Mouse (Mus musculus): ENCODE measurements around the gene Olfr155. TPM values are rescaled to one million over a fixed set of nuclear protein-coding genes. Genes with fewer than 3 reads are reported as not detected.
A peak's percentile ranks its signal among the peaks of the same experiment; 100 is the strongest.

Olfr155 gene
- total RNA-seq (2021): not detected
- long read RNA-seq, experiment 1: 0 reads
- long read RNA-seq, experiment 2: 0 reads

- no peak for DNase-seq (ENCODE audit: low spot score in 2 of 2)
Measured at GRCm38 (mm10) chr4:43851265-43851664, at the start of gene Olfr155. Olfr155 (plus strand) TSS chr4:43851565.

DNA sequence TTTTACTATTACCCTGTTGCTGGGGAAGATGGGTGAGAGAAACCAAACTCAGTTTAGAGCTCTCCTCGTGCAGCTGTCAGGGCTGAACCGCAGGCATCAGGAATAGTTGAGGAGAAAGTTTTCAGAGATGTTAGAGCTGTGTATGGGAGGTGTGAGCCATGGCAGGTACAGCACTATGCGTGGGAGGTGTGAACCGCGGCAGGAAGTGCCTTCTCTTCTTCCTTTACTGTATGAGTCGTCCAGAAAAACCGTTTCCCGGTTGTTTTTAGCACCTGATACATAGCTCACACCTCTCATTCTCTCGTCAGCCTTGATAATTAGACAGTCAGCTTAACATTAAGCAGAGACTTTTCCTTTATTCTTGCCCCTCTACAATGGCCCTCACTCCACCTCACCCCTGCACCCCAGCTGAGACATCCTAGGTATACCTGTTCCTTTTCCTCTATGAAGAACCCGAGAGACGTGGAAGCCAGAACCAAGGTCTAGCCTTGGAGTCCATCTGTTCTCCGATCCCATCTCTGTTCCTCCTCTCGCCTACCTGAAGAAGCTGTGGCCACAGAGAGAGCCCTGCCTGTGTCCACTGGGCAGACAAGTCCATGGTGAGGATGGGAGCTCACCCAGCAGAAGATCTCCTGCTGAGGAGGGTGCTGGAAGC is 28.3 kb upstream of the Olfr155 start:
- no peak for DNase-seq (ENCODE audit: low spot score in 2 of 2)

DNA sequence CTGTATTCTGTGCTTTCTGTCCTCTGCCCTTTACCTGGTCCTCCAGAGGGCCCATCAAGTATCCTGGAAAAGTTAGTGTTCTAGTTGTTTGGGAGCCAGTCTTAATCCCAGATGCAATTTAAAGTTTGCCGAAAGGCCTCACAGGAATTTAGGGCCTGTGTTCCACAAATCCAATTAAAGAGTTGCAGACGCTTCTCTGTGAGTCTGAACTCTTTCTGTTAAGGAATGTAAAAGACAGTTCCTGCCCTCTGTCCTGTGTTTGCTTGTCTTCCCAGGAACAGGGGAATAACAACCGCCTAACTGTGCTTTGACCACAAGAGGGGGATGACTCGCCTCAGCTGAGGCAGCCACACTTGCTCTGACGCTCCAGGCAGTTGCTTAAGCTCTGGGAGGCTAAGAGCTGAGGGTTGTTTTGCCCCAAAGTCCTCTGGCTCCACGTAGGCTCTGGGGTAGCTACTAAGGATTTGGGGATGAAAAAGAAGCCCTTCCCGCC is 27.5 kb upstream of the Olfr155 start, which contains the start of gene Olfr156:
TSS of gene Olfr156 (minus strand) at position 51 of the 493 bp plus-strand sequence.
- DNase-seq (ENCODE audit: low spot score in 2 of 2): no peak

- DNase-seq (ENCODE audit: low spot score in 2 of 2): no peak
Measured at GRCm38 (mm10) chr4:43828806-43829205, 22.6 kb upstream of the Olfr155 start.

- no peak for DNase-seq (ENCODE audit: low spot score in 2 of 2)
Measured at GRCm38 (mm10) chr4:43832031-43832430, 19.3 kb upstream of the Olfr155 start.

- no peak for DNase-seq (ENCODE audit: low spot score in 2 of 2)
Measured at GRCm38 (mm10) chr4:43833752-43834151, 17.6 kb upstream of the Olfr155 start.

DNA sequence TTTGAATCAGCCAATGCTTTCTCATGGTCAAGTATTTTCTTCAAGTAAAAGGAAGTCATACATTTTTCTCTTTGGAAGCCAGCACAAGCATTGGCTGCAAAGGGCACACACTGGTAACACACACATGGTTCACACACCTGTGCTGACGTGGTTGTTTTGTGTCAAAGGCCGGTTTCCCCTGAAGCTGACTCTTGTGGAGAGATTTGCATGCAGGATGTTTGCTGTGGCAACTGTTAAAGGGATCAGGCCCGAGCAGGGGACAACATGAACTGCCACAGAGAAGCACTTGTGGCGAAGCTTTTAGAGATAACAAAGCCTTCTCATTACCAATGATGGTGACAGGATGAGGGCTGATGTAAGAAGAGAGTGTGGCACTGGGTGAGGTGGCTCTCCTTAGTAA is 16.6 kb upstream of the Olfr155 start:
- no peak for DNase-seq (ENCODE audit: low spot score in 2 of 2)

- DNase-seq (ENCODE audit: low spot score in 2 of 2): no peak
Measured at GRCm38 (mm10) chr4:43838326-43838725, 13.0 kb upstream of the Olfr155 start.

- no peak for DNase-seq (ENCODE audit: low spot score in 2 of 2)
Measured at GRCm38 (mm10) chr4:43840101-43840500, 11.3 kb upstream of the Olfr155 start, which contains the start of gene Olfr157. Olfr157 (minus strand) TSS chr4:43840201.

- DNase-seq (ENCODE audit: low spot score in 2 of 2): no peak
Measured at GRCm38 (mm10) chr4:43854101-43854500, 2.7 kb downstream of the Olfr155 start.

- DNase-seq (ENCODE audit: low spot score in 2 of 2): no peak
Measured at GRCm38 (mm10) chr4:43859886-43860285, 8.5 kb downstream of the Olfr155 start.

DNA sequence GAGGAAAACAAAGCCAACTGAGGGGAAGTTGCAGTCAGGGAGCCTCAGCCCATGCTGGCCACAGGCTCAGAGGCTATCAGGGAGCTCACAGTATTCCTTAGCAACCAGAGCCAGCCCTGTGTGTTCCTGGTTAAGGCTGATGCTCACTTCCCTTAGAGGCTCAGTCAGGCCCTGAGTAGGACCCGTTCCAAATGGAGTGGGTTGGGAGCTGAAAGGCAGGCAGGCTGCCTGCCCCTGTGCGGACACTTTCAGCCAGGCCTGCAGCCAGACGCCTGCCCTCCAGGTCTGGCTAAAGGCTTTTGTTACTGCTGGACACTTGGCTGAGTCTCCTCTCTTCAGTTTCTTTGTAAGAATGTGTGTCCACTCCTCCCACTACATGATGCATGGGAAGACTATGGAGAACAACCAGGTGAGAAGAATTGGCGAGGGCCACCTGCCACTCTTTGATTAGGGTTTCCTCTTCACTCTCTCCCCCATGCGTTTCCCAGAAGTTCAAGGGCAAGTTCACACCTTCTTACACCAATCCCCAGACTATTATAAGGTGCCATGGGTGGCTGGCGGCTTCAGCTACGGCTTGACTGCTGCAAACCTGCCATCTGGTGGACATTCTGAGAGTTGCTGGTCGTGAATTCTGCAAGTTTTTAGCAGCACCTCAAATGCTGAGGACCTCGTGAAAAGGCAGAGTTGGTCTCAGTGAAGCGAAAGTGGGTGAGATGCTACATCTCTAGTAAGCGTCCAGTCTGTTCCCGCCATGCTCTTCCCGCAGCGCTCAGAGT is 9.6 kb downstream of the Olfr155 start:
- peak; percentile 53 to 66 for DNase-seq (ENCODE audit: low spot score in 2 of 2)

- DNase-seq (ENCODE audit: low spot score in 2 of 2): no peak
Measured at GRCm38 (mm10) chr4:43863298-43863697, 11.9 kb downstream of the Olfr155 start.

- no peak for DNase-seq (ENCODE audit: low spot score in 2 of 2)
Measured at GRCm38 (mm10) chr4:43869821-43870220, 18.5 kb downstream of the Olfr155 start.

GRCm38 (mm10) chr4:43874501-43874900 is 23.1 kb downstream of the Olfr155 start:
- no peak for DNase-seq (ENCODE audit: low spot score in 2 of 2)

GRCm38 (mm10) chr4:43875160-43875918 is 24.0 kb downstream of the Olfr155 start, which contains the start of gene Reck:
Reck (plus strand) TSS chr4:43875530.
- DNase-seq (ENCODE audit: low spot score in 2 of 2): peak; percentile 81 to 86

DNA sequence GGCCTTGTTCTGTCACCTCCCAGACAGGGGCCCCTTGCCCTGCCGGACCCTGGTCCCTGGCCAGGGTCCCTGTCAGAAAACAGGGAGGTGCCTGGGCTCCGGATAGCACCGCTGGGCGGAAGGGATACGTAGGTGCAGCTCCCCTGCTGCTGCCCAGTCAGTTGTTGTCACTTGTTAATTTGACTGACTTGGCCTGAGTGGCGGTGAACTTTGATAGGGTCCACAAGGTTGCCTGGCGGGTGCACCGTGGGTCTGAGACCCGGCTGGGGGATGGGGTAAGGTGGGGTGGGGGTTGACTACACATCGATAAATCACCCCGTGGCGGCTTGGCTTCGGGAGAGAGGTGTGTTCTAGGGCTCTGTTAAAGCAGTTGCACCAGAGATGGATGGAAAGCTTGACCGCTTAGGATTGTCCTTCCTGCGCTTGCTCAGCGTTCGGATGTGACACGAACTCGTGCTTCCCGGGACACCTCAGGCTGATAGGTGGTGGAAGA is 24.6 kb downstream of the Olfr155 start:
- peak; percentile 11 to 25 for DNase-seq (ENCODE audit: low spot score in 2 of 2)

GRCm38 (mm10) chr4:43877230-43877629 is 25.9 kb downstream of the Olfr155 start:
- DNase-seq (ENCODE audit: low spot score in 2 of 2): no peak

GRCm38 (mm10) chr4:43878121-43878776 is 26.9 kb downstream of the Olfr155 start:
- no peak for DNase-seq (ENCODE audit: low spot score in 2 of 2)

GRCm38 (mm10) chr4:43879566-43879965 is 28.2 kb downstream of the Olfr155 start:
- DNase-seq (ENCODE audit: low spot score in 2 of 2): no peak

DNA sequence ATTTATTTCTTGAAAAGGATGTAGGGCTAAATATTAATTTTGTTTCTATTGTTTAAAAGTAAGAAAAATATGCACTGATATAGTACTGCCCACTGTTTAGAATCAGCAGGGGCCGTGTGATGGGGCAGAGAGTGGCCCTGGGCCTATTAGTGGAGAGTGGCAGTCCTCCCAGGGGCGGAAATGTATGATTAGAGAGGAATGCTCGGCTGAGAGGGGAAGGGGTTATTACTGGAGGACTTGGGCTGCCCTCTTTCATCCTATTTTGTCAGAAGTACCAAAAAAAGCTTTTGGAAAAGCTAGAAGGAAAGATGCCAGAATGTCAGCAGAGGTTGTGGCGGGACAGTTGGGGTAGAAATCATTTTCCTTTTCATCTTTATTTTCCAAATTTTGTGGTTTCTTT is 32.8 kb downstream of the Olfr155 start:
- DNase-seq (ENCODE audit: low spot score in 2 of 2): no peak
